Mouse (Mus musculus) spleen, postnatal 4 days (tissue): Measurements from ENCODE around the gene Hoxc11.
A peak's percentile ranks its signal among the peaks of the same experiment; 100 is the strongest.

Source experiments
- DNase-seq, 2 experiments: peaks; one replicate each; pipeline ENCODE4 v3.0.0; 2022; ENCODE audit warnings: low spot score in 2 of 2

The Hoxc11 gene

DNA sequence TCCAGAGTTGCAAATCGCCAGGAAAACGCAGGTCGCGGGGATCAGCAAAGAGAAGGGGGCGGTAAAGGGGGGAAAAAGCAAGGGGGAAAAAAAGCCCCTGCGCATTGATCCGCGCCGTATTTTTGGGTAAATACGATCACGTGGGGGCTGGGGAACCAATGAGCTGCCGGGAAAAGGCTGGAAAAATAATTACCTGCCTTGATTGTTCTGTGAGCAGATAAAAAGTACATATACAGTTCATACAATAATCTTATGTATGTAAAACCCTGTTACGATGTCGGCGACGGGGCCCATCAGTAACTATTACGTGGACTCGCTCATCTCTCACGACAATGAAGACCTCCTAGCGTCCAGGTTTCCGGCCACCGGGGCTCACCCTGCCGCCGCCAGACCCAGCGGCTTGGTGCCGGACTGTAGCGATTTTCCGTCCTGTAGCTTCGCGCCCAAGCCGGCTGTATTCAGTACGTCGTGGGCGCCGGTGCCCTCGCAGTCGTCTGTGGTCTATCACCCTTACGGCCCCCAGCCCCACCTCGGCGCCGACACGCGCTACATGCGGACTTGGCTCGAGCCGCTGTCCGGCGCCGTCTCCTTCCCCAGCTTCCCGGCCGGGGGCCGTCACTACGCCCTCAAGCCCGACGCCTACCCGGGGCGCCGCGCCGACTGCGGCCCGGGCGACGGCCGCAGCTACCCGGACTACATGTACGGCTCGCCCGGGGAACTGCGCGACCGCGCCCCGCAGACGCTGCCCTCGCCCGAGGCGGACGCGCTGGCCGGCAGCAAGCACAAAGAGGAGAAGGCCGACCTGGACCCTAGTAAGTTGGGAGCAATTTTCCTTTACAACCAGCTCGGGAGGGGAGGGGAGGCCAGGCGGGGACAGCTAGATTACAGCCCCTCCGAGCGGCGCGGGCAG is 27.4 kb downstream of the Hoxc11 start:
- no peak for DNase-seq

DNA sequence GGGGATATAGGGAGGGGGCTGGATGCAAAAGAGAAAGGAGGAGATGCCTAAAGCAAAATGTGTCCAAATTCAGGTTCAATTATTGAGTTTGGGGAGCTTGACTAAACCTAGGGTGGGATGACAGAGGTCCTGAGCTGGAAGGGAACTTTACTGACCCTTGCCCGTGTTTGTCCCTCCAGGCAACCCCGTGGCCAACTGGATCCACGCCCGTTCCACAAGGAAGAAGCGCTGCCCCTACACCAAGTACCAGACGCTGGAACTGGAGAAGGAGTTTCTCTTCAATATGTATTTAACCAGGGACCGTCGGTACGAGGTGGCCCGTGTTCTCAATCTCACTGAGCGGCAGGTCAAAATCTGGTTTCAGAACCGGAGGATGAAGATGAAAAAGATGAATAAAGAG is 29.5 kb downstream of the Hoxc11 start:
- DNase-seq, result no peak

DNA sequence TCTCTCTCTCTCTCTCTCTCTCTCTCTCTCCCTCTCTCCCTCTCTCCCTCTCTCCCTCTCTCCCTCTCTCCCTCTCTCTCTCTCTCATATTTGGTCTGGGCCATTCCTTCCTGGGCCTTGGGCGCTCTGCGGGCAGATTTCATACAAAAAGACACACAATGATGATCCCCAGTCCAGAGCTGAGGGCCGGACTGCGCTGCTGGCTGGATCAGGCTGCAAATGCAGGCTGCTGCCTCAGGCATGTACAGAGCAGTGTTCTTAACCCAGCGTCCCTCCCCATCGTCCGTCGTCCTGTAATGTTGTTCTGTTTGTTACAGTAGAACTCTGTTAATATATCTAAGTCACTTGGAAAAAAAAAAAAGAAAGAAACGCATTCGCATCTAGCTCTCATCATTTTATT is 30.3 kb downstream of the Hoxc11 start:
- DNase-seq, result no peak

DNA sequence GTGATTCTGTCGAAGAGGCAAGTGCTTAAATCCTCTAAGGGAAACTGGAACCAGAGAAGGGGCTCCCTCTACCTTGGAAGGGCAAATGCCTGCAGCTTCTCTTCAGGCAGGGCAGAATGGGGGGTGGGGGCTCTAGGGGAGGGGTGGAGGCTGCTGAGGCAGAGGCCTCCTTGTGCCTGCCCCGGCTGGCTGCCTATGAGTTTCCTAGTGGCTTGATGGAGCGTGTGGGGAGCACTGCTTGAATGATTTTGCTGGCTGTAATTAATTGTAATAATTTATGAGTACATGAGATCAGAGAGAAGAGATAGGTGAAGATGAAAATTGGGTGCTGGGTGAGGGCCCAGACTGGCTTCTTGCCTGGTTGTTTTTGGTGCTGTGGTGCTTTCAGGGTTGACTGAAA is 30.7 kb downstream of the Hoxc11 start:
- DNase-seq, result no peak

DNA sequence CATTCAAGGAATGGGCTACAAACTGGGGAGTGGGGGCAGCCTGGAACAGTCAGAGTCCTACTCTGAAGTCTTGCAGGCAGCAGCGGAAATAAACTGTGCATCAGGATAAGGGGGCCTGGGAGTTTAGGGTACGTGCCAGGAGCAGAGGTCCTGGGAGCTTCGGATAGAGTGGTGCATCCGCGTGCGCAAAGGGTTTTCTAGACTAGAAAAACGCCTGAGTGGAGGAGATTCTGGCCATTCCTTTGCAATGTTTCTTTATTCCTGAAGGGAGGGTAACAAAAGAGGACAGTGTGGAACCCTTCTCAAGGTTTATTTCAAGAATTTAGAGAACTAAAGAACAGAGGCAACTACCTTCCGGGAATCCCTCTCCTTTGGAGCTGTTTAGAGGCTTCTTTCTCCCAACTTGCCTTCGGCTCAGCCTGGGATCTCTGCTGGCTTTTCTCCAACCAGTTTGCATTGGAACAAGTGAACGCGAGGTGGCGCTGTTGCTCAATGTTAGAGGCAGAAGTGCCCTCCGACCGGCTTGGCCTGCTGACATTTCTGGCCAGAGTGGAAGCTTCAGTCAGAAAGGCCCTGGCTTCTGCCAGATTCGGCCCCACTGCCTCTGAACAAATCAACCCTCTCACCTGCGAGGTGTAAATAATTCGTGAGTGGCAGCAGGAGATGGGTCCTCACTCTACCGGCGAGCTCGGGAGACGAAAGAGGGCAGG is 33.1 kb downstream of the Hoxc11 start:
- DNase-seq, result peak; percentile 78 to 94

DNA sequence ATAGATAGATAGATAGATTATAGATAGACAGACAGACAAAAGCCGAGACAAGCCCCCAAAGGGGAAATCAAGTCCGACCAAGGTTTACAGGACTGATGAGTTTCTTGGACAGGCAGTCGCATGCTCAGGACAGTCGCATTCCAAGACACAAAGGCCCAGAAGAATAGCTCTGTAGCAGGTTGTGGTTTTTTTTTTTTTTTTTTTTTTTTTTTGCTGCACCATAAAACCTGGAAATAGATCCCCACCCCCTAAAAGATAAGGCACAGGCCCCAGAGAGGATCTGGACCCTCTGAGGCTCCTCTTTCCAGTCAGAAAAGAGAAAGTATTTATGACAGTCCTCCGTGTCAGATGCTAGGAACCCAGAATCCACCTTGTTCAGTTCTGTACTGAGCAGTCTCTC is 33.9 kb downstream of the Hoxc11 start:
- no peak for DNase-seq

DNA sequence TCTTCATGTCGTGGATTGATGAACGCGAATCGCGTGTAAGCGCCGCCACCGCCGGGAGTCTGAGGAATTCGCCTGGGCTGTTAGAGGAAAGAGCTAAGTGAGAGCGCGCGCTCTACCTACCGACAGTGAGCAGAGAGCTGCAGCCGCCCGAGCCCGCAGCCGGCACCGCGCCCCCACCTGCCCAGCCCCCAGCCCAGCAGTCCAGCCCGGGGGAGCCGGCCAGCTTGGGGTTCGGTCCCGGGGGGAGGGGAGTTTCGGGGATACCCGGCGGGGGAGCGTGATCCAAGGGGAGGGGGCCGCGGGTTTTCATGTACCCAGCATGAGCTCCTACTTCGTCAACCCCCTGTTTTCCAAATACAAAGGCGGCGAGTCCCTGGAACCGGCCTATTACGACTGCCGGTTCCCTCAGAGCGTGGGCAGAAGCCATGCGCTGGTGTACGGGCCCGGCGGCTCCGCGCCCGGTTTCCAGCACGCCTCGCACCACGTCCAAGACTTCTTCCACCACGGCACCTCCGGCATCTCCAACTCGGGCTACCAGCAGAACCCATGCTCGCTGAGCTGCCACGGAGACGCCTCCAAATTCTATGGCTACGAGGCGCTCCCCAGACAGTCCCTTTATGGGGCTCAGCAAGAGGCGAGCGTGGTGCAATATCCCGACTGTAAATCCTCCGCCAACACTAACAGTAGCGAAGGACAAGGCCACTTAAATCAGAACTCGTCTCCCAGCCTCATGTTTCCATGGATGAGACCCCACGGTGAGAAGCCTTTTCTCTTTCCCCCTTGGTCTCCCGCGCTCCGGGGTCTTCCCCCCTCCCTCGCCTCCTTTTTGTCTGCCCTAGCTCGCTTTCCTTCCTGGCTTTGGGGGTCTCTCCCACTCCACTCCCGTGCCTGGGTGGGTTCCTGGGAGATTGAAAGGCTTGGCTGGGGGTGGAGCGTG is 36.5 kb downstream of the Hoxc11 start, which contains the start of gene Hoxc8:
Gene Hoxc8 (plus strand): TSS at position 147 of the 937 bp plus-strand sequence.
- no peak for DNase-seq

DNA sequence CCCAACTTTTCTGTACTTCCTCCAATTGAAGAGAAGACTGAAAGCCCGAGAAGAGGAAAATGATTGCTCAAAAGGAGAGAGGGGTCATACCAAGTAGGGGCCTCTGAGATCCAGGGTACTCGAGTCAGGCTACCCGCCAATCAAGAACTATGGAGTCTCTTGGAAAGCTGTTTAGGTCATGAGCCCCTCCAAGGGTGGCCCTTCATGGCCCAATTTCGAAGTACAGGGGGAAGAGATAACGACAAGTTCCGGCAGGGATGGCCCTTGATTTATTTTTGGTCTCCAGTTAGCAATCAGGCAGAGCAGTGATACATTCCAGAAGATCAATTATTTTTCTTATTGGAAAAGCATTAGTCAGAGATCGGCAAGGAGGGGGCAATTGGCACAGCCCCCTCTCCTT is 37.6 kb downstream of the Hoxc11 start:
- DNase-seq, result no peak

DNA sequence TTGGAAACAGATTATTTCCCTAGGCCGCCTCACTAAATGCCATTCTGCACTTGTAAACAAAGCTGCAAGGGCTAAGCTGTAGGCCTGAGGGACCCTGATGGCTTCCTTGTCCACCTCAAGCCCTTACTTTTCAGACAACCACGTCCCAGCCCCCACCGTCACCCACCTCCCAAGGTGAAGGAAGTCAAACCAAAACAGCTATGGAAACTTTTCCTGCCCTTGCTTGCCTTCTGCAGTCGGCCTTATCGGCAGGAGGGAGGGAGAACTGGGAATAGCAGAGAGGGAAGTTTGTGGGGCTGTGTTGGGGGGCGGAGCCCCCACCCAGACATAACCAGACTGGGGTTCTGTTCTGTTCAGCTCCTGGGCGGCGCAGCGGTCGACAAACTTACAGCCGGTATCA is 38.0 kb downstream of the Hoxc11 start:
- no peak for DNase-seq

DNA sequence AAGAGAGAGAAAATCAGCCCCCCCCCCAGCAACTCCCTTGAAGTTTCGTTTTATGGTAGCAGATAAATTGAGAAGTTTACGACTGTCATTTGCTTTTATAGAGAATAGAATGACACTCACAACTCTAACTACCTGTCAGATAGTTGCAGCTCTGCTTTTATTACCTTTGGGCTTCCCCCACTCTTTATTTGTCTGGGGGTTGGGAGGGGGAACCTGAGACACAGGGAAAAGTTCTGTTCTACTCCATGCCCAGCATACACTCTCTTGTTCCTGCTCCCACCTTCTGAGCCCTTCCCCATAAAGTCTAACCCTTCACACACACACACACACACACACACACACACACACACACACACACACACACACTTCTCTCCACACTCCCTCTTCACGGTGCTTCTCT is 38.6 kb downstream of the Hoxc11 start:
- DNase-seq, result no peak

DNA sequence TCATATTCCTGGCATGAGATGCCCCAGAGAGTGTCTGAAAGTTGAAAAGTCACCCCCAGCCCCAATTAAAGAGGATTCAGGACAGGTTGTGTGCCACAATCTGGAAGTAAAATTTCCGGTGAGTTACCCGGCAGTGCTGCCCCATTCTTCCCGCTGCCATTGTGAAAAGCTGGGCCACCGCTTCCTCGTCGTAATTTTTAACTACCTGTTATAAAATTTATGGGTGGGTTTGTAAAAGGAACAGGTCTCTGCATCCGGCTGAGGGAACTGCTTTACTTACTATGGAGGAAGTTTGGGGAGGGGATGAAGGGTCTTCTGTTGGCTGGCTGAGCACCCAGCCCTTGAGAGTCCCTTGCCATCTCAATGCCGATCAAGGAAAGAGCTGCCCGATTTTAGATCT is 42.3 kb downstream of the Hoxc11 start:
- no peak for DNase-seq

DNA sequence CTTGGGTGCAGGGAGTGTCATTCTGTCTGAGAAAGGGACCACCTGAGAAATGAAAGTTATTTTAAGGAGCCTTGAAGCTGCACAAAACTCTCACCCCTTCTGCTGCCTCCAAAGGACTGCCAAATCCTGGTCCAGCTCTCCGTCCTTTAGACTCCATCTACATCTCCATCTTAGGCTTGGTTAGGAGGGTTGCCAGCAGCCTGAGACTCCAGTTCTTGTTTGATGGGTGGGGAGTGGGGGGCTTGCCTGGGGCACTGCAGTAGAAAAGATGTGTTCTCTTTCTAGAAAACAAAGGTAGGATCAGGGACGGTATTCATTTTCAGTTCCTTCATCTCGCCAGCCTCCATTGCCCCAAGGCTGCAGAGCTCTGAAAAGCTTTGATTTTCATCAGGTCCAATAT is 43.2 kb downstream of the Hoxc11 start:
- no peak for DNase-seq

DNA sequence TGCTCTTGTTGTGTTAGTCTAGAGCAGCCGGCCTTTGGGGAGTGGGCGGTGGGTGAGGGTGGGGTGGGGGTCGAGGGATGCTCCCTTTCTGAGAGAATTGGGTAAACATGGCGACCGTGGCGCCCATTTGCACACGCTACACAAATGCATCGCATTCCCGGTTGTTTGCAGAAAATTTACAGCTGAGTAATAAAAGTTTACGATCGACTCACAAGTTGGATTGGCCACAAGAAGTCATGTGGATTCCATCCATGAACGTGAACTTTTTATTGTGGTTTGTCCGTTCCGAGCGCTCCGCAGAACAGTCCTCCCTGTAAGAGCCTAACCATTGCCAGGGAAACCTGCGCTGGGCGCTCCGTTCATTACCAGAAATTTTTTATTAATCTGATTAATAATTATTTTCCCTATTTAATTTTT is 43.7 kb downstream of the Hoxc11 start, which contains the start of gene Hoxc6:
Gene Hoxc6 (plus strand): TSS at position 319 of the 417 bp plus-strand sequence.
- DNase-seq, result no peak

DNA sequence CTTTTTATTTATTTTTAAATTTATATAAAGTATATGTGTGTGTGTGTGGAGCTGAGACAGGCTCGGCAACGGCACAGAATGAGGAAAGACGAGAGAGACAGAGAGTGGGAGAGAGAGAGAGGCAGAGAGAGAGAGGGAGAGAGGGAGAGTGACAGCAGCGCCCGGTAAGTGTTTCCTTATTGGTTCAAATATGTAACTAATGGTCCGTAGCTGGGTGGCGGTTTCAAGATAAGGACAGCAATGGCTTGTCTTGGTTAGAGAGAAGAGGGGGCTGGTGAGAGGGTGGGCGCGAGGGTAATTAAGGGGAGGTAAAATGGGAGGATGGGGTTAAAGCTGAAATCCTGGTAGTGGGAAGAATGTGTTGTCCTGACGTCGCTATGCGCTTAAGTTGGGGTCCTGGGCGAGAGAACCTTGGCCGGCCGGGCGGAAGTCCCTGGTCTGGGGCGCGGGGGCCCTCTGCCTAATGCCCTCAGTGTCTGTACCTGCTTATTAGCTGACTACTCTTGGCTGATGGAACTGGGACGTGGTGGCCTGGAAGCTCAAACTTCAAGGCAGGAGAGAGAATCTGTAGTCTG is 44.5 kb downstream of the Hoxc11 start:
- DNase-seq, result no peak

DNA sequence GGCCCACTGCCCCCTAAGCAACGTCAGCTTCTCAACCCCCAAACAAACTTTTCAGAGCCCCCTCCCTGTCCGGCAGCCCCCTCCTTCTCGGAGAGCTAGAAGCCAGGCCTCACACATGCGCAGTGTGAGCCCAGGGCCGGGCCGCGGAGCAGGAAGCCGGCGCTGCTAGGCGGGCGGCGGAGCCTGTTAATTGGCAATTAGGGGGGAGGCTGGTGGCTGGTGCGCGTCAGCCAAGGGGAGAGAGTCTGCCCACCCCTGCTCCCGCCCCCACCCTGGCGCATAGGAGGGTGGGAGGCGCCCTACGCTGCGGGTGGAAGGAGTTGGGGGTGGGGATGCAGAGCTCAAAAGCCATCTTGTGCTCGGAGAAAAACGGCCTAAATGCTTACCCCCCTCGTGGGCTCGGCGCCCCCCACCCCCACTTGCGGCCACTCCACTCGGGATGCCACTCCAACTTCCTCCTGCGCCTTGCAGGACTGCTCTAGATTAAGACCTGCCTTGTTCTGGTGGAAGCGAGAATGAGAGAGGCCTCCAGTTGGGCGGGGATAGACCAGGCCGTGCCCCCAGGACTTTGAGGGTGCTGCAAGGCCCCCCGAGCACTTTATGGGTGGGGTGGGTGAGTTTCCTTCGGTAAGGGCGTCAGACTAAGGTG is 45.1 kb downstream of the Hoxc11 start:
- DNase-seq, result no peak

DNA sequence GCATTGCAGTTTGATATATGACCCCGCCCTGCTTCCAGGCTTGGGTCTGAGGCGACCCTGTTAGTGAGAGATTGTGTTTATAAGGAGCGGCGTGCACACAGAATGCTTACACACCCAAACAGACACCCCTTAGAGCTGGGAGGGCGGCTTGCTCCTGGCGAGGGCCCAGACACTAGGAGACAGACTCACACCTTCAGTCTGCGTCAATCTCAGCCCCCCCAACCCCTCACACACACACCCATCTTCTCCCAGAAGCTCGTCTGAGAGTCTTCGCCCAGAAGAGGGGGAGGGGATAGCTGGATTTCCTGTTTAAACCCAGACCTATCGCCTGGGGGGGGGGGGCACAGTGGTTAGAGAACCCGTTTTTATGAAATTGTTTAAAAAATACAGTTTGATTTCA is 45.7 kb downstream of the Hoxc11 start:
- no peak for DNase-seq

DNA sequence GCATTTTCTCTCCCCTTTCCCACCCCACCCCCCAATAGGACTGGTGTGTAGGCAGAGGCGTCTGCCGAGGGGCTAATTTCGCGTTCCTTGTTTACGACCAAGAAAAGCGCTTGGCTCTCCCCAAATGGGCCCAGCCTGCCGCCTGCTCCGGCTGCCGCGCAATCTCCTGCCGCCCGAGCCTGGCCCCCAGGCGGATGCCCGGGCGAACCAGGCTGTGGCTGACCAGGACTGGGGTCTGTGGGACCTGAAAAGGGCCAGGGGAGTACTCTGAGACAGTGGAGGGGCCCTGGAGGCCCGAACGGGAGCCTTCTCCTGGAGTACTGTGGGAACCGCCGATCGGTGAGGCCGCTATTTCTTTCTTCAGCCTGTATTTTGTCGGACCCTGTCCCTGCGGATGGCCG is 46.3 kb downstream of the Hoxc11 start:
- no peak for DNase-seq

DNA sequence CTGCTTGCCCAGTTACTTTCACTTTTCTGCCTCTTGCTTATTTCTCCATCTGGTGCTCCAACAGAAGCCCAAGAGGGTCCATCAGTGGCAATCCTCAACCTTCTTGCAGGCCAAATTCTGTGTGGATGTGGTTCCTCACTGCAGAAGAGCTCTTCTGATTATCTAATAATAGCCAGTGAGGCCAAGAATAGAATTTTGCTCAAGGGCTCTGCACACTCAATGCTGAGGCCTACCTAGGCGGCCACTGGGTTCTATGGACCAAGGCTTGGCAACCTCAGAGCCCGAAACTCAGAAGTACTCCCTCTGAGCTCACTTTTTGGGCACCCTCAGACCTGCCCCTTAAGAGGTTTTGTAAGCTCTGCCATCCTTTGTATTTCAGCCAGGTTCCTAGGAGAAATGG is 47.1 kb downstream of the Hoxc11 start:
- no peak for DNase-seq

DNA sequence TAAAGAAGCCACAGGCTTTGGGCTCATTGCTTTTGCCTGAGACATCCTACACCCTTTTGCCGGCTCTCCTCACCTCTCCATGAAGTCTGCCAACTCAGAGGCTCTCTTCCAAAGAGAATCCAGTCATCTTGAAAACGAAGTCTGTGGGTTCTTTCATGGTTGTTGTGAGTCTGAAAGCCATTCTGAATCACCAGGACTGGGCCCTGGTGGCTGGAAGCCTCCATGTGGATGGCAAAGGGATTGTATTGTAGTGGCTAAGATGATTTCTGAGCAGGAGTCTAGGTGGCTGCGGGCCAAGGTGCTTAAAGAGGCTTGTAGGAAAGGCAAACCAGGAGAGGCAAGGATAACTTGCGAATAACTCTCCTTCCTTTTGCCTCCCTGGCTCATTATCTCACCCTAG is 47.9 kb downstream of the Hoxc11 start:
- DNase-seq, result no peak

DNA sequence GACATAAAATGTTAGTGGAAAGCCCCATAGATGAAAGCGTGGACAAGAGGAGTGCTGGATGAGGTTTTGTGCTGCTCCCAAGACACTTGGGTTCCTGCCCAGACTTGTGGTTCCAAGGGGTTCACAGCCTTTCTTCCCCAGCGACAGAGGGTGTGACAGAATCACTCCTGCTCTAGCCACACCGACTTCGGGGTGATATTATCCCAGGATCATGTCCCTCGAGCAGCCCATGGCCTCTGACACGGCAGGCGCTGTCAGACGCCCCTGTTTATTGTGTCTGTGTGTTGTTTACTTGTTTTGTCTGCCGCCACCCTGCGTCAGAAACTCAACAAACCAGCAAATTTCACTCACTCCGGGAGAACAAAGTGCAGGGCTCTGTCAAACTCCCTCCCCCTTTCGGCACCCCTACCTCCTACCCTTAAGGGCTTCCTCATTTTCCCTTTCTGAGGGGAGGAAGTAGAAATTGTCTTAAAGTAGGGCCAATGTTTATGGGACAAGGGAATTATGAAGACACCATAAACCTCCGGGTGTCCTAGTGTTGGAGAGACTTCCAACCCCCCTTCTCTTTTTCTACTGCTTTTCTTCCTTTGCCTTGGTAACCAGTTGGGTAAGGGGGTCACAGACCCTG is 48.7 kb downstream of the Hoxc11 start:
- DNase-seq, result no peak

DNA sequence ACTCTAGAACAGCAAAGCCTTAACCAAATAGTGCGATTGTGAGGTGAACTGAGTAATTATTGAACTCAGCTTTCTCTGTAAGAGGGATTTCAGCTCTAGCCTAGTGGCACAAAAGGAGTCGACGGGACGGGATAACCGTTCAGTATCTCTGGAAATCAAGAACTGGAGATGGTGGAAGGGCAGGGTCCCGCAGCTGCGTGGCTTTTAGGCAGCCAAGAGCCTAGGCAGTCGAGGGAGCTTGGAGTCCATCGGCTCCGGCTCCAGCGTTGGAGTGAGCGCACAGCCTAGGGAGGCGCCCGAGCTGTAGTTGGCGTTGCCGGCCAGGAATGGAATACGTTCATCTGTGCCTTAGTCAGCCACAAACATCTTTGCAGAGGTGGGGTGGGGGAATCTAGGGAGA is 51.1 kb downstream of the Hoxc11 start:
- DNase-seq, result no peak
